In the genomic region with DNA sequence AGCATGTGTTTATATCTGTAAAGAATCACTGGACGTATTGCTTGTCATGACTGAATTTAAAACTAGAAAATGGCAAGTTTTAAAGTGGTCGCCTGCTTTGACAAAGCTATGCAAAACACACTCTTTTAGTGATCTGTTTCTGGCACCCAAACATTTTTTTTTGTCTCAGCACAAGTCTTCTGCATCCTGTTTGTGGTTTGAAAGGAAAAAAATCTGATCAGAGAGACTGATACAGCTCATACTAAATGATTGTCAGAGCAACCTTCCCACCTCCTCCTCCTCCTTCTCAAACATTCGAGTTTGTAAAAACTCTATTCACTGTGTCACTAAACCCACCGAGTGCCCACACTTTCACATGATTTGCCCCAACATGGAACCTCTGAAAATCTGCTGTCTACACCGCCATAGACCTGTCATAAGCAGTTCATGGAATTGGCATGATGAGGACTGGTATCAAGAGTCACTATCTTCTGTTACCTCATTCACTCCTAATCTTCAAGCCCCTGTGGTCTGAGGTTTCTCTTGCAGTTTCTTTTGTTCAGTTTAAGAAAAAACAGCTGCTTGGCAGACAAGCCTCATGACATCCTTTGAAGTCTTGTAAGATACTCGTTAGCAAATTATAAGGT, we compare ENCODE assay signal across 25 mouse cellular contexts. TPM values are rescaled to one million over a fixed set of nuclear protein-coding genes. Genes with fewer than 3 reads are reported as not detected.
DNase-seq lines count a peak whose midpoint lies in the region; ATAC-seq and TF ChIP-seq lines count a peak whose summit lies in the region.
"Had no signal": no experiment of that assay in that cellular context is flagged by ENCODE, and none has a peak within 500 bp of the region (broad histone marks: within the 10 kb centered on the region; RNA-seq: fewer than 3 reads in every experiment).

No protein-coding gene starts in this region.

- TF ChIP-seq EP300 in liver, postnatal 0 days (IDR thresholded peaks at IDR 0.05; ENCODE audit: low read depth) = no peak

- peak; percentile 22 to 39; a peak in 1 of 4 replicates for ATAC-seq in hematopoietic stem cell, adult 5-6 weeks (replicated peaks in 1 of 2; ENCODE audit: insufficient read depth in 1 of 2, low FRiP score in 2 of 2, low TSS enrichment in 1 of 2, low read depth in 1 of 2, poor library complexity in 2 of 2, severe bottlenecking in 2 of 2)
- 0 out of 2 replicates have a peak, but pooled peaks have one; percentile 13 for ATAC-seq in neutrophil, adult 5-6 weeks (ENCODE audit: extremely low read depth, insufficient number of reproducible peaks, low FRiP score, poor library complexity, severe bottlenecking)
- ATAC-seq in midbrain, embryonic 13.5 days = no peak
- no peak for ATAC-seq in liver, postnatal 0 days
- ATAC-seq: forebrain, embryonic 16.5 days; intestine, postnatal 0 days; lung, postnatal 0 days; midbrain, embryonic 16.5 days had no signal

- no peak overlapping the region for H3K4me2 ChIP-seq in midbrain, embryonic 13.5 days (replicated peaks)
- H3K4me2 ChIP-seq in liver, postnatal 0 days (ENCODE audit: low read depth, low read length) = no peak overlapping the region
- H3K4me2 ChIP-seq: heart, embryonic 12.5 days; hindbrain, embryonic 15.5 days; limb, embryonic 15.5 days; liver, embryonic 15.5 days had no signal

- H3K27me3 ChIP-seq in midbrain, embryonic 13.5 days = no peaks in the 10 kb centered on the region
- H3K27me3 ChIP-seq in liver, postnatal 0 days (ENCODE audit: insufficient read depth, low read length) = no peaks in the 10 kb centered on the region
- H3K27me3 ChIP-seq: heart, embryonic 12.5 days; hindbrain, embryonic 15.5 days; limb, embryonic 15.5 days; liver, embryonic 15.5 days had no signal

- no peak for TF ChIP-seq CTCF in liver, postnatal 0 days (IDR thresholded peaks at IDR 0.05; ENCODE audit: low read depth)

- H3K4me1 ChIP-seq in midbrain, embryonic 13.5 days (replicated peaks) = no peaks in the 10 kb centered on the region
- H3K4me1 ChIP-seq in liver, postnatal 0 days (ENCODE audit: insufficient read depth) = no peaks in the 10 kb centered on the region
- H3K4me1 ChIP-seq: heart, embryonic 12.5 days; hindbrain, embryonic 15.5 days; limb, embryonic 15.5 days; liver, embryonic 15.5 days had no signal

- H3K36me3 ChIP-seq in midbrain, embryonic 13.5 days = no peaks in the 10 kb centered on the region
- H3K36me3 ChIP-seq in liver, postnatal 0 days (replicated peaks; ENCODE audit: insufficient read depth, low read length) = no peaks in the 10 kb centered on the region
- H3K36me3 ChIP-seq: heart, embryonic 12.5 days; hindbrain, embryonic 15.5 days; limb, embryonic 15.5 days; liver, embryonic 15.5 days had no signal

- no peaks in the 10 kb centered on the region for H3K9me3 ChIP-seq in midbrain, embryonic 13.5 days
- no peaks in the 10 kb centered on the region; the same call in 1 of the 2 replicates for H3K9me3 ChIP-seq in liver, postnatal 0 days (ENCODE audit: low read length)
- H3K9me3 ChIP-seq: hindbrain, embryonic 15.5 days; limb, embryonic 15.5 days; liver, embryonic 15.5 days had no signal

- 80% methylated on average over 6 of the region's 6 CpGs for WGBS in midbrain, embryonic 13.5 days
- 43% methylated on average over 6 of the region's 6 CpGs for WGBS in liver, postnatal 0 days (ENCODE audit: insufficient replicate concordance)

- no peak overlapping the region for H3K4me3 ChIP-seq in midbrain, embryonic 13.5 days (replicated peaks)
- H3K4me3 ChIP-seq in liver, postnatal 0 days (ENCODE audit: low read depth, low read length) = no peak overlapping the region
- H3K4me3 ChIP-seq: heart, embryonic 12.5 days; hindbrain, embryonic 15.5 days; limb, embryonic 15.5 days; liver, embryonic 15.5 days had no signal

- DNase-seq in CD8-positive naive resting alpha-beta T cell, adult 2 months (ENCODE audit: low read depth in 2 of 2, low spot score in 2 of 2) = peak; percentile 67 to 75
- DNase-seq in thymus, postnatal 36 days = peak; percentile 26 to 46
- DNase-seq in ovary, postnatal 10 days (ENCODE audit: low spot score) = no peak
- no peak for DNase-seq in liver, postnatal 0 days
- DNase-seq: adrenal gland, adult 8-10 months; cerebellum, adult 9-11 months; gastrocnemius, postnatal 36 days; heart, postnatal 14 days had no signal

- no peak overlapping the region for H3K27ac ChIP-seq in midbrain, embryonic 13.5 days
- no peak overlapping the region for H3K27ac ChIP-seq in liver, postnatal 0 days (ENCODE audit: low read depth)
- H3K27ac ChIP-seq: hindbrain, embryonic 15.5 days; kidney, postnatal 0 days; limb, embryonic 15.5 days; liver, embryonic 15.5 days had no signal

- no peak overlapping the region for H3K9ac ChIP-seq in midbrain, embryonic 13.5 days (replicated peaks)
- no peak overlapping the region for H3K9ac ChIP-seq in liver, postnatal 0 days (replicated peaks)
- H3K9ac ChIP-seq: heart, embryonic 12.5 days; hindbrain, embryonic 15.5 days; limb, embryonic 15.5 days; liver, embryonic 15.5 days had no signal

RNA-seq across cellular contexts. Expression of gene Fbxl21, which starts 15.3 kb away (rescaled TPM):
- 1.0 and 1.7 TPM in 2 replicates for total RNA-seq in hematopoietic stem cell, adult 5-6 weeks (2017)
- 0.61 and 0.70 TPM in 2 replicates for total RNA-seq in neutrophil, adult 5-6 weeks (2017)
- 2.5 and 2.6 TPM in 2 replicates for polyA plus RNA-seq in midbrain, embryonic 13.5 days (2015; fragmentation: Nextera tagmentation; extraction: Ambion mirVana)
- 1.2 and 1.5 TPM in 2 replicates for polyA plus RNA-seq in liver, postnatal 0 days (2015; fragmentation: Nextera tagmentation; extraction: Ambion mirVana)
- total RNA-seq: megakaryocyte-erythroid progenitor cell, adult 5-6 weeks had no signal

RNA-seq across cellular contexts. Expression of gene Il9, which starts 24.9 kb away (rescaled TPM):
- not detected in 2 replicates for total RNA-seq in hematopoietic stem cell, adult 5-6 weeks (2017)
- not detected in 2 replicates for total RNA-seq in neutrophil, adult 5-6 weeks (2017)
- not detected in 2 replicates for polyA plus RNA-seq in midbrain, embryonic 13.5 days (2015; fragmentation: Nextera tagmentation; extraction: Ambion mirVana)
- not detected in 2 replicates for polyA plus RNA-seq in liver, postnatal 0 days (2015; fragmentation: Nextera tagmentation; extraction: Ambion mirVana)
- total RNA-seq: adrenal gland, adult 8-10 months; gastrocnemius, postnatal 36 days; heart, postnatal 14 days; layer of hippocampus, postnatal 25 days; left cerebral cortex, postnatal 25 days; megakaryocyte-erythroid progenitor cell, adult 5-6 weeks had no signal
- polyA plus RNA-seq: embryonic facial prominence, embryonic 14.5 days; forebrain, embryonic 16.5 days; heart, embryonic 12.5 days; hindbrain, embryonic 15.5 days; intestine, postnatal 0 days; kidney, postnatal 0 days; limb, embryonic 15.5 days; liver, embryonic 15.5 days; lung, postnatal 0 days; midbrain, embryonic 16.5 days; small intestine, adult 2 months had no signal

RNA-seq across cellular contexts. Expression of gene Lect2, which starts 41.3 kb away (rescaled TPM):
- total RNA-seq in hematopoietic stem cell, adult 5-6 weeks (2017) = not detected in 2 replicates
- not detected in 2 replicates for total RNA-seq in neutrophil, adult 5-6 weeks (2017)
- not detected in 2 replicates for polyA plus RNA-seq in midbrain, embryonic 13.5 days (2015; fragmentation: Nextera tagmentation; extraction: Ambion mirVana)
- polyA plus RNA-seq in liver, postnatal 0 days (2015; fragmentation: Nextera tagmentation; extraction: Ambion mirVana) = 79.5 and 93.6 TPM in 2 replicates
- total RNA-seq: adrenal gland, adult 8-10 months; gastrocnemius, postnatal 36 days; heart, postnatal 14 days; layer of hippocampus, postnatal 25 days; left cerebral cortex, postnatal 25 days; megakaryocyte-erythroid progenitor cell, adult 5-6 weeks had no signal
- polyA plus RNA-seq: forebrain, embryonic 16.5 days; limb, embryonic 15.5 days; lung, postnatal 0 days; midbrain, embryonic 16.5 days had no signal

Comparison
In these comparisons a context has a peak if more than half of its experiments do, and no peak if none do; other contexts are left out.
1. DNase-seq: peak in CD8-positive naive resting alpha-beta T cell, adult 2 months (2 of 2) and thymus, postnatal 36 days (2 of 2); none in ovary, postnatal 10 days (single experiment) and liver, postnatal 0 days (single experiment).
2. ATAC-seq: peak in hematopoietic stem cell, adult 5-6 weeks (2 of 2) and neutrophil, adult 5-6 weeks (single experiment); none in midbrain, embryonic 13.5 days (single experiment) and liver, postnatal 0 days (single experiment).